15 mouse cellular contexts compared by ENCODE assay signal in the genomic region with DNA sequence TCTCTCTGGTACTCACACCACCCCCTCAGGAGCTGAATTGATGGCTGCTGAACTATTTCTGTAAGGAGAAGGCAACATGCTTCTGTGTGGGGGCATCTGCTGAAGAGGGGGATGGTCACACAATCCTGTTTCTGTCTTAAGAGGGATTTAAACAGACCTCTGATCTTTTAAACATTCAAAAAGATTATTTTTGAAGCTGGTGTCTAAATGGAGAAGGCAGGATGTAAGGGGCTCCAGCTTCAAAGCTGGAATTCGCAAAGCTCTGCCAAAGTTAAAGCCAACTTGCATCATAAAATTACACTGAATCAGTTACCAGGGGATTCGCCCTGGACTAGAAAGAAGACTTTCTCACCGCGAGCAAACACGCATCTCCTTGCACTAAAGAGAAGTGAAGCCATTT.
A peak's percentile ranks its signal among the peaks of the same experiment; 100 is the strongest.
DNase-seq lines count a peak whose midpoint lies in the region; ATAC-seq and TF ChIP-seq lines count a peak whose summit lies in the region.
"Had no signal": no experiment of that assay in that cellular context is flagged by ENCODE, and none has a peak within 500 bp of the region (broad histone marks: within the 10 kb centered on the region; RNA-seq: fewer than 3 reads in every experiment).

No protein-coding gene starts in this region.

- no peak overlapping the region for H3K4me3 ChIP-seq in heart, embryonic 10.5 days
- H3K4me3 ChIP-seq in lung, adult 2 months (replicated peaks; ENCODE audit: extremely low read depth, low read depth, low read length) = no peak overlapping the region
- H3K4me3 ChIP-seq in limb, embryonic 14.5 days (replicated peaks; ENCODE audit: low read length) = no peak overlapping the region
- H3K4me3 ChIP-seq: forebrain, embryonic 10.5 days; liver, embryonic 15.5 days had no signal

- no peak overlapping the region for H3K27ac ChIP-seq in heart, embryonic 10.5 days
- H3K27ac ChIP-seq in limb, embryonic 14.5 days (replicated peaks; ENCODE audit: low read depth, low read length) = no peak overlapping the region
- H3K27ac ChIP-seq: forebrain, embryonic 10.5 days; hindbrain, postnatal 0 days; liver, embryonic 15.5 days had no signal

- ATAC-seq in limb, embryonic 14.5 days (ENCODE audit: low FRiP score, low read depth) = peak; percentile 30; the same call in 1 of the 2 replicates
- ATAC-seq: hindbrain, postnatal 0 days had no signal

- TF ChIP-seq POLR2A in lung, adult 2 months (IDR thresholded peaks at IDR 0.05; ENCODE audit: borderline replicate concordance, extremely low read depth, low read depth, low read length) = no peak
- no peak for TF ChIP-seq POLR2A in limb, embryonic 14.5 days (IDR thresholded peaks at IDR 0.05; ENCODE audit: borderline replicate concordance, extremely low read depth, insufficient read depth, insufficient read length)

- WGBS in heart, embryonic 10.5 days = 74% methylated on average over 5 of the region's 5 CpGs
- 61% methylated on average over 5 of the region's 5 CpGs for WGBS in lung, adult 2 months
- 33% methylated on average over 5 of the region's 5 CpGs for WGBS in limb, embryonic 14.5 days

- no peaks in the 10 kb centered on the region for H3K9me3 ChIP-seq in heart, embryonic 10.5 days
- no peaks in the 10 kb centered on the region for H3K9me3 ChIP-seq in limb, embryonic 14.5 days (ENCODE audit: control insufficient read depth, low read length)
- H3K9me3 ChIP-seq: forebrain, embryonic 10.5 days; liver, embryonic 15.5 days had no signal

- TF ChIP-seq CTCF in lung, adult 2 months (IDR thresholded peaks at IDR 0.05; ENCODE audit: insufficient read depth, low read length) = no peak

- peak; percentile 19 for DNase-seq in heart, adult 11 months
- DNase-seq in heart, embryonic 10.5 days (ENCODE audit: low spot score) = no peak
- DNase-seq in lung, postnatal 10 days = peak; percentile 9
- no peak for DNase-seq in lung, adult 2 months
- peak; percentile 31 to 39 for DNase-seq in frontal cortex, postnatal 10 days (ENCODE audit: low spot score in 2 of 2)
- DNase-seq in limb, embryonic 14.5 days (ENCODE audit: low spot score) = peak; percentile 10
- no peak for DNase-seq in yolk sac, embryonic 10.5 days (ENCODE audit: low spot score)
- DNase-seq in spleen, postnatal 4 days (ENCODE audit: low spot score in 2 of 2) = no peak
- DNase-seq: cerebellum, adult 9-11 months; heart, postnatal 36 days; kidney, adult 2 months; thymus, postnatal 4 days had no signal

- H3K27me3 ChIP-seq in heart, embryonic 10.5 days (ENCODE audit: insufficient read depth, poor library complexity, severe bottlenecking) = no peaks in the 10 kb centered on the region
- no peaks in the 10 kb centered on the region for H3K27me3 ChIP-seq in limb, embryonic 14.5 days (ENCODE audit: control insufficient read depth, insufficient read depth, low read length)
- H3K27me3 ChIP-seq: liver, embryonic 15.5 days had no signal

- H3K4me2 ChIP-seq in limb, embryonic 14.5 days (replicated peaks; ENCODE audit: low read depth, low read length, severe bottlenecking) = no peak overlapping the region
- H3K4me2 ChIP-seq: liver, embryonic 15.5 days had no signal

- H3K36me3 ChIP-seq in heart, embryonic 10.5 days = no peaks in the 10 kb centered on the region
- H3K36me3 ChIP-seq in limb, embryonic 14.5 days (ENCODE audit: control insufficient read depth, insufficient read depth, low read length) = no peaks in the 10 kb centered on the region
- H3K36me3 ChIP-seq: forebrain, embryonic 10.5 days; liver, embryonic 15.5 days had no signal

- H3K4me1 ChIP-seq in heart, embryonic 10.5 days = no peaks in the 10 kb centered on the region
- no peaks in the 10 kb centered on the region for H3K4me1 ChIP-seq in lung, adult 2 months (ENCODE audit: control insufficient read depth, insufficient read depth, low read length)
- peaks cover 9% of the 10 kb centered on the region; the same call in 1 of the 2 replicates for H3K4me1 ChIP-seq in limb, embryonic 14.5 days (ENCODE audit: control insufficient read depth, insufficient read depth, low read length)
- H3K4me1 ChIP-seq: liver, embryonic 15.5 days had no signal

- no peak overlapping the region for H3K9ac ChIP-seq in limb, embryonic 14.5 days (ENCODE audit: low read depth, low read length, severe bottlenecking)
- H3K9ac ChIP-seq: liver, embryonic 15.5 days had no signal

Comparison
In these comparisons a context has a peak if more than half of its experiments do, and no peak if none do; other contexts are left out.
1. DNase-seq: peak in heart, adult 11 months (single experiment), lung, postnatal 10 days (single experiment), frontal cortex, postnatal 10 days (2 of 2) and limb, embryonic 14.5 days (single experiment); none in heart, embryonic 10.5 days (single experiment), lung, adult 2 months (single experiment), yolk sac, embryonic 10.5 days (single experiment) and spleen, postnatal 4 days (0 of 2).